Mouse (Mus musculus): ENCODE measurements around the gene Rflnb. TPM values are rescaled to one million over a fixed set of nuclear protein-coding genes. Genes with fewer than 3 reads are reported as not detected.

The Rflnb gene
- polyA plus RNA-seq, 1 experiment from 2014 or later: 7.5 TPM

Other genes starting within 250 kb of the Rflnb start
- 2.3 and 3.0 TPM in 2 replicates for gene Doc2b, start 231.7 kb downstream of the Rflnb start, polyA plus RNA-seq (2015; fragmentation: Nextera tagmentation; extraction: Ambion mirVana)
- 1.1 and 2.0 TPM in 2 replicates for gene Rph3al, start 89.4 kb downstream of the Rflnb start, polyA plus RNA-seq (2015; fragmentation: Nextera tagmentation; extraction: Ambion mirVana)
- 2.7 and 4.1 TPM in 2 replicates for gene 1700016K19Rik, start 27.9 kb downstream of the Rflnb start, polyA plus RNA-seq (2015; fragmentation: Nextera tagmentation; extraction: Ambion mirVana)
- gene Vps53, start 151.9 kb upstream of the Rflnb start, polyA plus RNA-seq (2015; fragmentation: Nextera tagmentation; extraction: Ambion mirVana): 67.7 and 70.6 TPM in 2 replicates
- gene Fam57a, start 151.9 kb upstream of the Rflnb start, polyA plus RNA-seq (2015; fragmentation: Nextera tagmentation; extraction: Ambion mirVana): 22.3 and 25.6 TPM in 2 replicates
- gene Dbil5, start 189.8 kb upstream of the Rflnb start, polyA plus RNA-seq (2015; fragmentation: Nextera tagmentation; extraction: Ambion mirVana): 0.77 TPM in 1 of 2 replicates, not detected in the other
- 17.7 and 20.5 TPM in 2 replicates for gene Gemin4, start 189.9 kb upstream of the Rflnb start, polyA plus RNA-seq (2015; fragmentation: Nextera tagmentation; extraction: Ambion mirVana)
- gene Mrm3, start 215.9 kb upstream of the Rflnb start, polyA plus RNA-seq (2015; fragmentation: Nextera tagmentation; extraction: Ambion mirVana): 21.8 and 24.6 TPM in 2 replicates
- 127 and 129 TPM in 2 replicates for gene Glod4, start 215.9 kb upstream of the Rflnb start, polyA plus RNA-seq (2015; fragmentation: Nextera tagmentation; extraction: Ambion mirVana)